Mouse (Mus musculus) heart, postnatal 4 days (tissue): ENCODE data around the gene Cdh7. TPM values are rescaled to one million over a fixed set of nuclear protein-coding genes. Genes with fewer than 3 reads are reported as not detected.
"Not testable (repeated sequence)": the region's sequence is repeated elsewhere in the genome, so short reads cannot be mapped to it uniquely, and the experiment has no call there.

Experiments used
- DNase-seq: peaks from one replicate; pipeline ENCODE4 v3.0.0; 2021
- total RNA-seq, 2 experiments: library from RNA; stranded (reverse); gene quantifications; 2 replicates each; pipeline ENCODE4 v1.2.3; 2021

The Cdh7 gene
- not detected for total RNA-seq

GRCm38 (mm10) chr1:109982064-109982808 is at the start of gene Cdh7:
Gene Cdh7 (plus strand): TSS chr1:109982431.
- DNase-seq: no peak

DNA sequence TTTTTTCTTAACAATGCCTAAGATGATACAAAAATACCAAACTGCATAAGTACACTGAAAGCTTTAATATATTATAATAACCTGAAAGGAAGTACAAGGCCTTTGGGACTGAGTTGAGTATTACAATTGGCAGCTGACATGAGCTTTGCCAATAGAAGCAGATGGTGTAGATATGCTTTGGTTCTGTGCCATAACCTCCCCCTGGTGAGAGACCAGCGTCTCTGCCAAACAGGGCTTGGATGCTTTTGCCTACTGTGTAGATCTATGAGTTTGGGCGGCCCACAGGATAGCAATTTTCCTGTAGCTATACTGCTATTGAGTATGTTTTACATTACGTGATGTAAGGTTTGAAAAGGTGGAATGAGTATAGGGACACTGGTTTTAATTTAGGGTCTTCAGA is 49.6 kb upstream of the Cdh7 start:
- no peak for DNase-seq

DNA sequence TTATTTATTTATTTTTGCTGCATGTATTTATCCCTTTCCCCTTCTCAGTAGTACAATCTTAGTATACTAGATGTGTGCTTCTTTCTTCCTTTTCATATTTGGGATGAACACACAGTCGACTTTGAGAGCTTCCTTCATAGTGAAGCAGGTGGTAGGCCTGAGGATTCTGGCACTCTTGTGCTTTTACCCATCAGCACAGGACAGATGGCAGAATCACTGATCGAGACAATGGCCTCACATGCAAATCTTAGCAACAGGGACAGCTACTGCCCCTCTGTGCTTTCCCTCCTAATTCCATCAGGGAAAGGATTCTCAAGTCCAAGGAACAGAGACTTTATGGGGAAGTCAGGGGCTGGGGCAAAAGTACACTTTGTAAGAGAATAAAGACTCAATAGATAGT is 33.7 kb upstream of the Cdh7 start:
- DNase-seq: no peak

- DNase-seq: no peak
Observed at GRCm38 (mm10) chr1:109971721-109972425, 10.4 kb upstream of the Cdh7 start.

GRCm38 (mm10) chr1:109972426-109973015 is 9.7 kb upstream of the Cdh7 start:
- no peak for DNase-seq

DNA sequence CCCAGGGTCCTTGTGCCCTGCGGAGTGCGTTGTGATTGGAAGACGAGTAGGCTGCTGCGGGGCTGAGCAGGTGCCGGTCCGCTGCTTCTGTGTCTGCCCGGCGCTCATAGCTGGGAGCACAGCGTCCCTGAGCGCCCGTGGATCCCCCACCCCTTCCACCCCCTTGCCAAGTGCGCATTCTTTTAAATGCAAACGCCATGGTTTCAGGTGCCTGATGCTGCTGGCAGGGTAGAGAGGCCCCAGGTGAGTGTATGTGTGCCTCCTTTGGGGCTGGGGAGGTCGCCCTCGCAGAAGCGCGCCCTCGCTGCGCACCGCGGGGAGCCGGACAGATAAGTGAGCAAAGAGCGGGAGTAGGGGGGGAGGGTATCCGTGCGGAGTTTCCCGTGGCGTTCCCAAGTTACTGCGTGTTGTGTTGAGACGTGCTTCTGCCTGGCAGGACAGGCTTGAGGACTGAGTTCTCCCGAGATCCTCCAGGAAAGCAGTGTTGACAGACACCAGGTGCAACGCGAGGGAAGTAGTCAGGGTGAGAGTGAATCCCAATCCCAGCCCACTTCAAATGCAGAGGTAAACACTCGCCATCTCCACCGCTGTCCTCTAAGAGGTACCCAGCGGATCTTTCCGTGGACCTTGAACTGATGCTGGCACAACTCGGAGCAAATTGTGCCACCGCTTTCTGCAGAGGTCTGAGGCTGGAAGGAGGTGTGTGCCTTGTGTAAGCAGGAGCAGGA is 742 bp downstream of the Cdh7 start:
- DNase-seq: no peak

DNA sequence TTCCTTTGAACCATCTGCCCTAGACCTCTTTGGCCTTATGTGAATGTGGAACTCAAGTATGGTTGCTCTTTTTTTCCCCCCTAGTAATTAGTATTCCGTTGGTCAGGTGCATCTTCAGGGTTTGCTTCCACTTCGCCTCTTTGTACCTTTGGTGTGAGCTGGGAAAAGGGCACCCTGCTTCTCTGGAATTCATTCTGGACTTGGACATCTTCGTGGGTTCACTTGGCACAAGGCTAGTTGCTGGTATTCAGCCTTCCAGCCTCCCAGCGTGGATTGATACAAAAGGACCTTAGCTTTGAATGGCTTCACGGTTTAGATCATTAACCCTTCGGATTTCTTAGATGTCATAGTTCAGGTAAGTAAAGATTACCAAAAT is 1.3 kb downstream of the Cdh7 start:
- no peak for DNase-seq

DNA sequence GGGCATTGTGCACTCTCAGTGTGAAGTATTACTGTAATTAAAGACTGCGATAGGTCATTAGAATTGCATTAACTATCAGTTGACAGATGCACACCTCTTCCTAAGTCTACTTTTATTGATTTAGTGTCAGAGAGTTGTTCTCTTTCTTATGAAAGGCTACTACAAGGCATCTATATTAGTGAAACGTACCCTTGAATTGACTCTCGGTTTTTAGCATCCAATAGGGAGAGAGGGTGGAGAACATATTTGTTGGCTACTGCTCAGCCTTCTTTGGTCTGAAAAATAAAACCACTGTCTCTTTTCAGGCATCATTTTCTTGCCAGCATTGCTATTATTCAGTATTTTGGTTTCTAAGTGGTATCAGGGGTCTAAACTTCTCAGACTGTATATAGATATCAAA is 2.5 kb downstream of the Cdh7 start:
- DNase-seq: no peak

DNA sequence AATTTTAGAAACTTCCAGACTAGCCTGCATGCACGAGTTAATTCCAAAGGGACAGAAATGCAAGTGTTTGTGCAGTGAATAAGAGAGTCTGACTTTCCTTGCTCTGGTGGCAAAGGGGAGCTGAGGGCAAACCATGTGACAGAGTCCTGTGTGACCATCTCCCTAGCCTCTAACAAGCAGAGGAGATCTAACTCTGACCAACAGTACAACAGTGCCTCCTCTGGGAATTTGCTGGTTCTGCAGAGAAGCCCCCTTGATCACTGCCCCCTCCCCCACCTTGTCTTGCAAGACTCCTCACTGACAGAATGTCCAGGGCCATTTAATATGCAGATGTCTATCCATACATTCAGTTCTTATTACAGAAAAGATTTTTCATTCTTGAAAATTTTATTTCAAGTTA is 3.2 kb downstream of the Cdh7 start:
- no peak for DNase-seq

- no peak for DNase-seq
Observed at GRCm38 (mm10) chr1:109989541-109989940, 7.3 kb downstream of the Cdh7 start.

- DNase-seq: no peak
Observed at GRCm38 (mm10) chr1:109993906-109994305, 11.7 kb downstream of the Cdh7 start.

DNA sequence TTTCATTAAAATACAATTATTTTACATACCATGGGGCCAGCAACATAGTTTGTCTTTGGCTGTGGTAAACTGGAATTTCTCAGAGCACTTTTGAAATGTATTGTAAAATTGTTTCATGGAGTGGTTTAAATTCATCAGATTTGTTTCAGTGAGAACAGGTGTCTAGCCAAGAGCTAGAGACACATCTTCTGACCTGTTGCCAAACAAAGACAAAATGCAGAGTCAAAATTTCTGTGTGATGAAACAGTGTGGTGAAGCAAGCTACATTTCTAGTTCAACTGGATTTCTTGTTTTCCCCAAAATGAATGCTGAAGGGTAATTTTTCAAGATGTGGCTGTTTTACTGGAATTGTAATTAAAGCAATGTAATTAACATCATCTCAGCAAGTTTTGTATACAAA is 22.2 kb downstream of the Cdh7 start:
- no peak for DNase-seq

DNA sequence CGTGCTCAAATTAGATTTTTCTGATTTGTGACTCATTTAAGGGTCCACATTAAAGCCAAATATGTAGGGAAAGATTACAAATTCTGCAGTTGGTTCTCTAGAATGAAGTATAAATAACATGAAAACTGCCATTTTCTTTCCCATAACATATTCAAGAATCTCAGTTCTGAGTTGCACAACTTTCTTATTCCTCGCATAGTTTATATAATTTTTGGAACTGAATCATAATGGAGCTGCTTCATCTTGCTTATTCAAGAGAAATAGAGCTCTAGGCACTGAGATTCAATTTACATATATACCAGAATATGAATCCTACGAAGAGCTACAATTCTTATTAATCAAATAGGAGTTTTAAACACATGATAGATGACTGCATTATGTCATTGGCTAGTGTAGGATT is 22.8 kb downstream of the Cdh7 start:
- no peak for DNase-seq

- DNase-seq: no peak
Observed at GRCm38 (mm10) chr1:110012153-110012552, 29.9 kb downstream of the Cdh7 start.

DNA sequence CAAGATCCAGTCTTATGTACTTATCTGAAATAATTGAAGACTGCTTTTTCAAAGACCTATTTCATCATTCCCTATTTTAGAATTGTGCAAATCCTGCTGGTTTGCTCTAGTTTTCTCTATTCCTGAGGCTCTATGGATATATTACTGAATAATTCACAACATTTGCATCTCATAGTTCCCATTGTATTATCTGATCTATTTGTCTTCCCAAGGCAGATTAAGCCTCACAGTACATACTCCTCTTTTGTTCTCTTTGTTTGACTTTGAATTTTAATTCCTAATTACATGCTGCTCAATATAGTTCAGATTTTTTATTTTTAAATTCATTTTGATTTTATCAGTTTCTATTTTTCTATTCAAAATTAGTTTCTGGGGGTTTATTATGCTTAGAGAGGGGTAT is 74.1 kb downstream of the Cdh7 start:
- DNase-seq: no peak

DNA sequence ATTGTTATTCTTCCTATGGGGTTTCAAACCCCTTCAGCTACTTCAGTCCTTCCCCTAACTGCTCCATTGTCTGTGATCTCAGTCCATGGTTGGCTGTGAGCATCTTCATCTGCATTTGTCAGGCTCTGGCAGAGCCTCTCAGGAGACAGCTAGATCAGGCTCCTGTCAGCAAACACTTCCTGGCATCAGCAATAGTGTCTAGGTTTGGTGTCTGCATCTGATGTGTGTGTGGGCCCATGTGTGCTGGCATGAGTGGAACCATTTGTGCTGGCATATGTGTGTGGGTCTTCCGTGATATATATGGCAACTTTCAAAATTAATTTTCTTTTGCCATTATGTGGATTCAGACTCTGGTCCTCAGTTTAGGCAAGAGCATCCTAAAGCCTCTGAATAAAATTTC is 85.2 kb downstream of the Cdh7 start:
- no peak for DNase-seq

DNA sequence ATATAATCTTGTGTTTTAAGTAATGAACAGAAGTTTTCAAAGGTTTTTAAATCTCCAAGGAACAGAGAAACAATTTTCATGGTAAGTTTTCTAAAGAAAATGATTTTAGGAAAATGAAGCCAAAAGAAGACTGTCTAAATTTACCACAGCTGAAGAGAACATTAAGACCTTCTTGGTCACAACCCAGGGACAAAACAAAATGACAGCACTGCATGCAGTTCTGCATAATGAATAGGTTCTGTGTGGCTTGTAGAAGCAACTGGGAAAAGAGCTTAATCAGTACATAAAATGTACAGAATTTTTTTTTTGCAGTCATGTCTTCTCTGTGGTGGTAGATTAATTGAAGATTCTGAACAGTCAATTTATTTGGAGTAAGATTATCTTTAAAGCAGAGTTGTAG is 96.2 kb downstream of the Cdh7 start:
- no peak for DNase-seq

DNA sequence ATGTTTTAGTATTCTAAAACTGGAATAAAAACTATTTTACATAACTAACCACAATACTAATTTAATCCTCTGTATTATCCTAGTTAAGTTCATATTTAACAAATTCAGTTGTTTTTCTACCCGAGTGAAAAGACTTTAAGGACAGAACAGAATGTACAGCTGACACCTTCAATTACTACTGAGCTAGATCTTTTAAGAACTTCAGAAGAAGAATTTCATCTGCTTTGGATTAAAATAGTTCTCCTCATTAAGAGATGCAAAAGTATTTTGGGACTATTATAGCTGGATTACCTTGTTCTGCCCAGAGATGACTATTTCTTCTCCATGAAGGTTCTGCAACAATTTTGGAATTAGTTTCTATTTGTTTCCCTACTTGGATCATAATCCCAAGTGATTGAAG is 135.8 kb downstream of the Cdh7 start:
- DNase-seq: no peak

- no peak for DNase-seq
Observed at GRCm38 (mm10) chr1:110118862-110119261, 136.6 kb downstream of the Cdh7 start.

DNA sequence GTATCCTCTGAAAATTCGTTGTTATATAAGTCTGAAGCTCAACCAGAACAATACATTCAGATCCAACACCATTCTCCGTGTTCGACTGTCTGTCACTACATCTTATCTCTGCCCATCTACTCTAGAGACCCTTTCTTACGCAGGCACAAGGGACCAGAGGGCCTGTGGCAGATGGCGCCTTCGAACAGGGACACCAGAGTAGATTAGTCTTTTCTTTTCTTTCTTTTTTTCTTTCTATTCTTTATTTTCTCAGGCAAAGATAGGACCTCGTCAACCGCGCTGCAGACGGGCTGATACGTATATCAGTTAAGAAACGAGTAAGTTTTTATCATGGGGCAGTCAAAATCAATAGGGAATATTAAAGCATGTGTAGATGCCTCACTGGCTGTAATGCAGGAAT is 189.2 kb downstream of the Cdh7 start:
- DNase-seq: not testable (repeated sequence)
